Mouse (Mus musculus): ENCODE measurements around the gene Tmem121. TPM values are rescaled to one million over a fixed set of nuclear protein-coding genes. Genes with fewer than 3 reads are reported as not detected.
A peak's percentile ranks its signal among the peaks of the same experiment; 100 is the strongest.

The Tmem121 gene
- polyA plus RNA-seq (2014; fragmentation: Nextera tagmentation; extraction: Ambion mirVana): 28.9 and 31.5 TPM in 2 replicates

DNA sequence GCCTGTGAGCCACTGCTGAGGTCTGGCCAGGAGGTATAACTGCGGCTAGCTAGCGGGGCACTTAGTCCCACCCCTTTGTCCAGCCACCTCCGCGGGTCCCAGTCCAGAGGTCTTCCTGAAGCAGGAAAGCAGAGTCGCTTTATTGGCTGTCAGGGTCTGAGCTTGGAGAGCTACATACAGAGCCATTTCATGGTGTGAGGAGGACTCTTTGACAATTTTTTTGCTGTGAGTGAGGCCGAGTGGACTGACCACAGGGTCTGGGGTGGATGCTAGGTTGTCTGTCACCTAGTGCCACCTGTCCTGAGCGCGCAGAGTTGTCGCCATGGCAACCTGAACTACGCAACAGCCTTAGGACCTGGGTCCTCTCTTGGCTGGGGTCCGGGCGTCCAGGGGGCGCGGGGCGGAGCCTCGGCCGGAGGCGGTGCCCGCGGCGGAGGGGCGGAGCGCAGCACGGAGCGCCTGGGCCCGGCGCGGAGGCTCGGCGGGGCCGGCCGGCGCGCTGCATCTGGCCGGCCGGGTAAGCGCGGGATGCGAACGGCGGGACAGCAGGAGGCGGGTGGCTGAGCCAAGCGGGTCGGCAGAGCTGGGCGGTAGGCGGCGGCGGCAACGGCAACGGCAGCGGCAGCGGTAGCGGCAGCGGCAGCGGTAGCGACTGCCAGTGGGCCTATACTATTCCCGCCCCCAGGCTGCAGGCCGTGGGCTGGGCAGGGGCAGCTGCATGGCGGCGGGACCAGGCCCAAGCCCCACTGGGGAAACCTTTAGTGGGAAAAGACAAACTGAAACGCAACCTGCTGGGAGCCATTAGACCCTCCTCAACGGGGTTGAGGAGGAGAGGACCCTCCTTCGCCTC is at the start of gene Tmem121:
TSS of gene Tmem121 (plus strand) at position 489 of the 850 bp plus-strand sequence.
- no peaks in the 10 kb centered on the region for H3K27me3 ChIP-seq (replicated peaks; ENCODE audit: control insufficient read depth, insufficient read depth, low read length)
- H3K36me3 ChIP-seq (ENCODE audit: control insufficient read depth, insufficient read depth, low read length): peaks cover 25% of the 10 kb centered on the region
- H3K27ac ChIP-seq (ENCODE audit: low read depth, low read length): no peak within 1 kb of the TSS; the same call in 1 of the 2 replicates
- H3K9ac ChIP-seq (ENCODE audit: low read length): peak within 1 kb of the TSS; percentile 88
- DNase-seq (ENCODE audit: low spot score): peak; percentile 58
- H3K4me3 ChIP-seq (ENCODE audit: low read depth, low read length): peak within 1 kb of the TSS; percentile 71
- peaks cover 12% of the 10 kb centered on the region for H3K4me1 ChIP-seq (ENCODE audit: control insufficient read depth, insufficient read depth, low read length)
- peak; percentile 72 for ATAC-seq
- under 1% methylated on average over 62 of the region's 63 CpGs for WGBS
- peak within 1 kb of the TSS; percentile 68 for H3K4me2 ChIP-seq (ENCODE audit: low read length)
- H3K9me3 ChIP-seq (replicated peaks; ENCODE audit: control insufficient read depth, low read length): no peaks in the 10 kb centered on the region

DNA sequence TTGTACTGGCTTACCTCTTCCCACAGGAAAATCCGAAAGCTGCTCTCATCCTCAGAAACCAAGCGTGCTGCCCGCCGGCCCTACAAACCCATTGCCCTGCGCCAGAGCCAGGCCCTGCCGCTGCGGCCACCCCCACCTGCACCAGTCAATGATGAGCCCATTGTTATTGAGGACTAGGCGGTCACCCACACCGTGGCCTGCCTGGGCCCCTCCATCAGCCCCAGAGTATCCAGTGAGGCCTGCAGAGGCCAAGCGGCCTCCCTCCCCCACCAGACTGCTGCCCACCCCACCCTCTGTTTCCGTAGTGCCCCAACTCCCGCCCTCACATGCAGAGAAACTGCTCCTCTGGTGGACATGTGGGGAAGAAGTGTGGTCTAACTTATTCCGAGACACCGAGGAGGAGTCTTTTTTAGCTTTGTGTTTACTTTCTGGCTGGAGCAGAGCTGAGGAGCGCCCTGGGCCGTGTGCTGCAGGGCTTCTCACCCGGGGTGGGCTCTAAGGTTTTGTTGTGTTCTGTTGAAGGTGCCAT is 49.2 kb upstream of the Tmem121 start:
- no peaks in the 10 kb centered on the region for H3K27me3 ChIP-seq (replicated peaks; ENCODE audit: control insufficient read depth, insufficient read depth, low read length)
- ATAC-seq (no peak), DNase-seq (ENCODE audit: low spot score) (no peak)
- H3K9me3 ChIP-seq (replicated peaks; ENCODE audit: control insufficient read depth, low read length): no peaks in the 10 kb centered on the region
- no peak overlapping the region for H3K4me2 ChIP-seq (ENCODE audit: low read length)
- H3K4me3 ChIP-seq (ENCODE audit: low read depth, low read length): no peak overlapping the region
- no peak overlapping the region; the same call in 1 of the 2 replicates for H3K27ac ChIP-seq (ENCODE audit: low read depth, low read length)
- no peak overlapping the region for H3K9ac ChIP-seq (ENCODE audit: low read length)
- 78% methylated on average over 17 of the region's 17 CpGs for WGBS
- peaks cover 70% of the 10 kb centered on the region for H3K36me3 ChIP-seq (ENCODE audit: control insufficient read depth, insufficient read depth, low read length)
- peaks cover 17% of the 10 kb centered on the region for H3K4me1 ChIP-seq (ENCODE audit: control insufficient read depth, insufficient read depth, low read length)

DNA sequence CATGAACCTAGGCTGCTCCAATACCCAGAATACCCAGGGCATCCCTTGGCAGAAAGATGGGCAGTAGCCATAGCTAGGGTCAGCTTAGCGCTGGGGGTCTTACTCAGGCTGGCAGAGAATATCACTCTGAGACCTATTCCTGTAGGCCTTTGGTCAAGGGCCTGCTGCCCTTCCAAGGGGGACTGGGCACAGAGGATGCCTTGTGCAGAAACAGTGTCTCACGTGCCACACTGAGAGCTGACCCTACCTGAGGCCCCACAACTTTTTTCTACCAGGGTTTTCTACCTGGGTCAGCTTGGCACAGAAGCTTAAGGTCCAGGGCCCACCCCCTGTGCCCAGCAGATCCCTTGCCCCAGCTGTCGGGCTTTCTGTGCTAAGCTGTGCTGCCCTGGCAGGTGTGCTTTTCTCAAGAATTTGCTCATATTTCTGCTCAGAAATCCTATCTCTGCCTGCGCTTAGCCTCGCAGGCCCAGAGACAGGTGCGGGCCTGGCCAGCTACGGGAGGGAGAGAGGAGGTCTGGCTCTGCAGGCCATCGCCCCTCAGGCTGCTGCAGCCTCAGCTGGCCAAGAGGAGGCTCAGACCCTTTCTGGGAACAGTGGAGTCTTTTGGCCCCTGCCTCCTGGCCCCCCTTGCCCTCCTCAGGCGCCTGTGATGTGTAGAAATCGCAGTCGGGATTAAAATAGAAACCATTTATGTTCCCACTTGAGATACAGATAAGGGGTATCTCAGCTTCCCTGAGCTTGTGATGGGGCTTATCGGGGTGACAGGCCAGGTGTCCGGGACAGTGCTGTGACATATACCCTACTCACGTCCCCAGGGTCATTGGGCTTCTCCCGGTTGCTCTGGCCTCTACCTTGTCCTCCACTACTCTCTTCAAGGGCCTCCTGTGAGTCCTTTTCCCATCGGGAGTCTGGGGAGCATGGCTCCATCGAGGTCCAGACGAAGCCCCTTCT is 48.2 kb upstream of the Tmem121 start:
- no peaks in the 10 kb centered on the region for H3K9me3 ChIP-seq (replicated peaks; ENCODE audit: control insufficient read depth, low read length)
- H3K4me1 ChIP-seq (ENCODE audit: control insufficient read depth, insufficient read depth, low read length): peaks cover 27% of the 10 kb centered on the region
- H3K9ac ChIP-seq (ENCODE audit: low read length): no peak overlapping the region
- H3K27me3 ChIP-seq (replicated peaks; ENCODE audit: control insufficient read depth, insufficient read depth, low read length): no peaks in the 10 kb centered on the region
- ATAC-seq (no peak), DNase-seq (ENCODE audit: low spot score) (no peak)
- H3K4me2 ChIP-seq (ENCODE audit: low read length): no peak overlapping the region
- H3K4me3 ChIP-seq (ENCODE audit: low read depth, low read length): no peak overlapping the region
- H3K27ac ChIP-seq (ENCODE audit: low read depth, low read length): no peak overlapping the region
- H3K36me3 ChIP-seq (ENCODE audit: control insufficient read depth, insufficient read depth, low read length): peaks cover 60% of the 10 kb centered on the region
- WGBS: 89% methylated on average over 18 of the region's 18 CpGs

DNA sequence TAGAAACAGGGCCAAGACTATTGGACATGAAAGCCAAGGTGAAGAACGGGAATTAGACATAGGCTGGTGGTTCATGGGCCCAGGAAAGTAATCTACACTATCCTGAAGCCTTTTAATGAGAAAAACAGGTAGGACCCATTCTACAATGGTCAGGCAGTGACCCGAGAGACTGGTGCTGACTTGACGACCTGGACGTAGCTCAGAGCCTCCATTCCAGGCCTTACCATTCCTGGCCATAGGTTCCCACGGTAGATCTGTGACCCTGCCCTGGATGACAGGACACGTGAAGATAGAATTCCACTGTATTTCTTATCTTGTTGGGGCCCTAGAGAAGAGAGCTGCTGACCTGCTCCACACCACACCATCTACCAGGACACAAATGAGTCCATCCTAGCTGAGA is 47.4 kb upstream of the Tmem121 start:
- 78% methylated on average over 6 of the region's 6 CpGs for WGBS
- ATAC-seq (no peak), DNase-seq (ENCODE audit: low spot score) (no peak)
- H3K27ac ChIP-seq (ENCODE audit: low read depth, low read length): 0 out of 2 replicates have a peak overlapping the region, but pooled peaks have one; percentile 92
- peak overlapping the region; percentile 21; the same call in 1 of the 2 replicates for H3K9ac ChIP-seq (ENCODE audit: low read length)
- no peak overlapping the region for H3K4me3 ChIP-seq (ENCODE audit: low read depth, low read length)
- H3K9me3 ChIP-seq (replicated peaks; ENCODE audit: control insufficient read depth, low read length): no peaks in the 10 kb centered on the region
- peaks cover 31% of the 10 kb centered on the region for H3K4me1 ChIP-seq (ENCODE audit: control insufficient read depth, insufficient read depth, low read length)
- H3K27me3 ChIP-seq (replicated peaks; ENCODE audit: control insufficient read depth, insufficient read depth, low read length): no peaks in the 10 kb centered on the region
- peaks cover 52% of the 10 kb centered on the region for H3K36me3 ChIP-seq (ENCODE audit: control insufficient read depth, insufficient read depth, low read length)
- no peak overlapping the region for H3K4me2 ChIP-seq (ENCODE audit: low read length)

DNA sequence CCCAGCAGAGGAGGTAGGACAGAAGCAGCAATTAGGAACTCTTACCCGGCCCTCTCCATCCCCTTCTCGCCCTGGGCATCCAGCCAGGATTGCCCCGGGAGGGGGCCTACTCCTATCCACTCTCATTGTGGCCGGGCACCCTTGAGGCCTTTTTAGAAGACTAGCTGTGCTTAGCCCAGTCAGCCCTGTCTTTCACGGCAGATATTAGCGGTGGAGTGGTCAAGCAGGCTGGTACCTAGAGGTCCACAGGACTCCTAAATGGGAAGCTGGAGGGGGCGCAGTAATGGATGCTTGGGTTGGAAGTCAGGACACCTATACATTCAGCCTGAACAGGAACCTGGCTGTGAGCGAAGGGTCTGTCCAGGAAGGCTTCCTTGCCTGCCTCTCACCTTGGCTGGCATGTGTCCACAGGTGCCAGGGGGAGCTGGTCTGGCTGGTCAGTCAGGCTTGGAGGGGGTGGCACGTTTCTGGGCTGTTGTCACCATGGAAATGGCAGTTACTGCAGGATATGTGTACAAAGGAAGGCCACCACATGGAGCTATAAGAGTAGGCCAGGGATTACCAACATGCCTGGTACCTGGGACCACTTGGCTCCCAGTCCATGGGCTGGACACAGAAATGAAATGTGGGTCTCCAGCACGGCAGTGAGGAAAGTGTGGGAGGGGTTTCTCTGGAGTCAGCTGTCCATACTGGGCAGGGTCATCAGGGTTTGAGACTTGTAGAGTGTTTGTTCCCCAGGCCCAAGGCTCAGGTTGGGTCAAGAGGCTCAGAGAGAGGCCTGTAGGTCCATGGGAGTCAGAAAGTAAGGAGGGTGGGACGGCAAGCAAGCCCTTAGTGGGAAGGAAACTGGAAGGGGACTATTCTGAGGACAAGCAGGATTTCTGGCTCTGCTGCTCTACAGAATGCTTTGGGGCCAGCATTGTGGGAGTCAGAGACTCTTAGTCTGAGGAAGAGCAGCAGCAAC is 46.5 kb upstream of the Tmem121 start:
- Histone ChIP-seq H3K4me2 (ENCODE audit: low read length) (peak overlapping the region; percentile 79), H3K4me1 (ENCODE audit: control insufficient read depth, insufficient read depth, low read length) (peaks cover 31% of the 10 kb centered on the region), H3K27me3 (replicated peaks; ENCODE audit: control insufficient read depth, insufficient read depth, low read length) (no peaks in the 10 kb centered on the region), H3K27ac (ENCODE audit: low read depth, low read length) (peak overlapping the region; percentile 92), H3K4me3 (ENCODE audit: low read depth, low read length) (peak overlapping the region; percentile 60), H3K9ac (ENCODE audit: low read length) (peak overlapping the region; percentile 78), H3K36me3 (ENCODE audit: control insufficient read depth, insufficient read depth, low read length) (peaks cover 52% of the 10 kb centered on the region), H3K9me3 (replicated peaks; ENCODE audit: control insufficient read depth, low read length) (no peaks in the 10 kb centered on the region)
- DNase-seq (ENCODE audit: low spot score): peak; percentile 48
- WGBS: 19% methylated on average over 11 of the region's 11 CpGs
- peak; percentile 1 for ATAC-seq

DNA sequence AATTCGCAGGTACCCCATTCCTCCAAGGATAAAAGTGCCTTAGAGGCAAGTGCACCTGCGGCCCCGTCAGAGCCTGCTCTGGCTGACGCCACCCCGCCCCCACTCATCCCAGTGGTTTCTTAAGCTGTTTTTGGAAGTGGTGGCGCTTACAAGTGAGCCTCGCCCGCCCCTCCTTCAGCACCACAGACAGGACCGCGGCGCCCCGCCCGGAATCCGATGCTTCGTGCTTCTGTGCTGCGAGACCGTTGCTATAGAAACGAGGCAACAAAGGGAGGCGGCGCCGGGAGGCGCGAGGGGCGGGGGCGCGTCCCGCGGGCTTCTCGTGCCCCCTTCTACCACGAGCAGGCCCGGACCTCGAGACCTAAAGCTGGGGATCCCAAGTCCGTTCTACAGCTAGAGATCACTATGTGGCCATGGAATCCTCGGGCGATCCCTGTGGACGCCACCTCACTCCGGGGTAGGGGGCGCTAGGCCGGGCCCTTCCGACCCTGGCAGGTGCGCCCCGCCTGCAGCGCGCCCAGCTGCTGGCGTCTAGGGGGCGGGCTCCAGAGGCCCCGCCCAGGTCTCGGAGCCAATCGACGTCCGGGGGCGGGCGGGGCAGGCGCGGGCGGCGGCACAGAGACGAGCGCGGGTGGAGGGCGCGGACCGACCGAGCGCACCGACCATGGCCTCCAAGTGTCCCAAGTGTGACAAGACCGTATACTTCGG is 45.7 kb upstream of the Tmem121 start, which contains the start of gene Crip2:
TSS of gene Crip2 (plus strand) at position 329 of the 708 bp plus-strand sequence.
- peak within 1 kb of the TSS; percentile 60 for H3K4me3 ChIP-seq (ENCODE audit: low read depth, low read length)
- H3K9me3 ChIP-seq (replicated peaks; ENCODE audit: control insufficient read depth, low read length): no peaks in the 10 kb centered on the region
- peak; percentile 90 for ATAC-seq
- peak within 1 kb of the TSS; percentile 78 for H3K9ac ChIP-seq (ENCODE audit: low read length)
- peaks cover 52% of the 10 kb centered on the region for H3K36me3 ChIP-seq (ENCODE audit: control insufficient read depth, insufficient read depth, low read length)
- under 1% methylated on average over 54 of the region's 68 CpGs for WGBS
- peak; percentile 97 for DNase-seq (ENCODE audit: low spot score)
- H3K27me3 ChIP-seq (replicated peaks; ENCODE audit: control insufficient read depth, insufficient read depth, low read length): no peaks in the 10 kb centered on the region
- H3K4me2 ChIP-seq (ENCODE audit: low read length): peak within 1 kb of the TSS; percentile 79
- H3K27ac ChIP-seq (ENCODE audit: low read depth, low read length): peak within 1 kb of the TSS; percentile 92
- peaks cover 31% of the 10 kb centered on the region for H3K4me1 ChIP-seq (ENCODE audit: control insufficient read depth, insufficient read depth, low read length)

DNA sequence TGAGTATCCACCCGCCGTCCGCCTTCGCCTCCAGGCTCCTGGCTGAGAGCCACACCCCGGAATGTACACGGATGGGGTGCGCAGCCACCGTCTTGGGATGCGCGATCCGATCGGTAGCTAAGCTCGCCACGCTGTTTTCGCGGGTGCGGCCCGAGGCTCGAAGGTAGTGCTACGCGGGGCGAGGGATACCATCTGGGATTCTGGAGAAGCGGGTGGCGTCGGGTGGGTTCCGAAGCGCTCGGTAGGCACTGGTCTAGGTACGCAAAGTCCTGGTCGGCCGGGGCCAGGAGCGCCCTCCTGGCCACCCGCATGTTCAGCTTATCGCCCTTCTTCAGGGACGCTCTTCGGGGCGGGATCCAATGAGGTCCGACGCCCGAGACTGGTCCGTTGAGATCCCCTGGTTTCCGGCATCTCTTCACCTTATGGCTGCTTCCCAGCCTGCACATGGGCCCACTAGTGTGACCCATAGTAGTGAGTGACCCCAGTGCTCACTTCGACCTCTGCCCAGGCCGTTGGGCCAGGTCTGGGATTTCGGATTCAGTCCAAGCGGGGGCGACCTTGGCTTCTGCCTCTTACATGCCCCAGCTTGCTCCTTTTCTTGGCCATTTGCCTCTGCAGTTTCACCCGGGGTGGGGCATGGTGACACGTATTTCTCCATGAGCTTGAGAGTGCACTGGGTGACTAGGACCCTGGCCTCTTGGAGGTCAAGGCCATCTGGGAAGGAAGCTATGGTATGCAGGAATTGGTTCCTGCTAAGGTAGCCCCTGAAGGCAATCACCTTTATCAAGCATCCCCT is 44.9 kb upstream of the Tmem121 start:
- H3K27me3 ChIP-seq (replicated peaks; ENCODE audit: control insufficient read depth, insufficient read depth, low read length): no peaks in the 10 kb centered on the region
- peak overlapping the region; percentile 78 for H3K9ac ChIP-seq (ENCODE audit: low read length)
- peak; percentile 27 for DNase-seq (ENCODE audit: low spot score)
- H3K36me3 ChIP-seq (ENCODE audit: control insufficient read depth, insufficient read depth, low read length): peaks cover 52% of the 10 kb centered on the region
- peak overlapping the region; percentile 79 for H3K4me2 ChIP-seq (ENCODE audit: low read length)
- peaks cover 31% of the 10 kb centered on the region for H3K4me1 ChIP-seq (ENCODE audit: control insufficient read depth, insufficient read depth, low read length)
- no peaks in the 10 kb centered on the region for H3K9me3 ChIP-seq (replicated peaks; ENCODE audit: control insufficient read depth, low read length)
- ATAC-seq: no peak
- WGBS: 1% methylated on average over 49 of the region's 49 CpGs
- peak overlapping the region; percentile 92 for H3K27ac ChIP-seq (ENCODE audit: low read depth, low read length)
- peak overlapping the region; percentile 60 for H3K4me3 ChIP-seq (ENCODE audit: low read depth, low read length)
